Mouse (Mus musculus) gastrocnemius, postnatal 14 days (tissue): ENCODE data around the gene 2900026A02Rik. TPM values are rescaled to one million over a fixed set of nuclear protein-coding genes. Genes with fewer than 3 reads are reported as not detected.
A peak's percentile ranks its signal among the peaks of the same experiment; 100 is the strongest.

Experiments used
- DNase-seq: peaks from one replicate; pipeline ENCODE4 v3.0.0; 2021; ENCODE audit warnings: mixed read lengths
- intact Hi-C: fragments of 180-260 bp; cut with DNase I; formaldehyde crosslinking; loops from one replicate; pipeline ENCODE4 v1.15.1; 2025; ENCODE audit warnings: low total_unique reads
- total RNA-seq, 2 experiments: library from RNA; stranded (reverse); gene quantifications; 2 replicates each; pipeline ENCODE4 v1.2.3; 2021

The 2900026A02Rik gene
- total RNA-seq, 2 experiments from 2014 or later, result 29.2 to 35.1 TPM

- intact Hi-C loops, result no loop called here
These were observed 84.0 kb downstream of the 2900026A02Rik start for GRCm38 (mm10) chr5:113136951-113137487.

DNA sequence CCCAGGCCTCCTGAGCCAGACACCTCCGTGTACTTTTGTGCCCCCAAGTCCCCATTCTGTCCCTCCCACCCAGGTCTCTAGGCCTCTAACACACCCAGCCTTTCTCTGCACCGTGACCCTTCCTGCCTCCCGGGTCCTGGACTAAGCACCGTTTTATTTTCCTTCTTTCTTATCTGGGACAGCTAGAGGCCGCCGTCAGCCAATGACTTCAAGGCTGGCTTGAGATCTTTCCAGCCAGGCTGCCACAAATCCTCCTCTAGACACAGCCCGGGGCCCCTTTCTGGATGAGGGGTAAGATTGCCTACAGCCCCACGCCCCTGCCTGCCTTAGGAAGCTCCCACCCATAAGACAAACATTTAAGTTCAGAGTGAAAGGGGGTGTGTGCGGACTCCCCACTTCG, 85.5 kb downstream of the 2900026A02Rik start:
- intact Hi-C loops, result no loop called here
- no peak for DNase-seq

More at GRCm38 (mm10) chr5:113136951-113137487, 84.0 kb downstream of the 2900026A02Rik start:
- peak; percentile 49 for DNase-seq

GRCm38 (mm10) chr5:113133722-113134710, 87.0 kb downstream of the 2900026A02Rik start:
- intact Hi-C loops, result no loop called here
- no peak for DNase-seq

DNA sequence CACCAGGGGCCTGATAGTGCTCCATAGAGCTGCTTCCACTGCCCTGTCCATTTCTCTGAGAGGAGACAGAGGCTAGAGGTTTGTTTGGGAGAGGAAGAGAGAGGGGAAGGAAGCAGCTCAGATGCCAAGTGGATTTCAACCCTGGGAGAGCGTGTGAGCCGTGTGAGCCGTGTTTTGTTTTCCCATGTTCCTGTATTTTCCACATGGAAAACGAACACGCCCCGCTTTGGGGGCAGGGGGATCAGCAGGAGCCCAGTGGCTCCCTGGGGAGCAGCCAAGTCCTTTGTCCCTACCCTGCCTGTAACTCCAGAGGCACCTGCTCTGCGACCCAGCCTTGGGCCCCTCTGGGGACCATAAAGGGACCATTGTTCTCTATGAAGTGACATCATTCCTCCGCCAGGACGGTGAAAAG, 88.0 kb downstream of the 2900026A02Rik start:
- intact Hi-C loops, result no loop called here
- peak; percentile 47 for DNase-seq

- DNase-seq, result no peak
- intact Hi-C loops, result no loop called here
These were observed 88.4 kb downstream of the 2900026A02Rik start for GRCm38 (mm10) chr5:113132635-113133041.

- intact Hi-C loops, result no loop called here
These were observed 92.6 kb downstream of the 2900026A02Rik start for GRCm38 (mm10) chr5:113128426-113128825.

GRCm38 (mm10) chr5:113126476-113126875, 94.6 kb downstream of the 2900026A02Rik start:
- intact Hi-C loops, result no loop called here
- DNase-seq, result no peak

More at GRCm38 (mm10) chr5:113128426-113128825, 92.6 kb downstream of the 2900026A02Rik start:
- DNase-seq, result no peak

DNA sequence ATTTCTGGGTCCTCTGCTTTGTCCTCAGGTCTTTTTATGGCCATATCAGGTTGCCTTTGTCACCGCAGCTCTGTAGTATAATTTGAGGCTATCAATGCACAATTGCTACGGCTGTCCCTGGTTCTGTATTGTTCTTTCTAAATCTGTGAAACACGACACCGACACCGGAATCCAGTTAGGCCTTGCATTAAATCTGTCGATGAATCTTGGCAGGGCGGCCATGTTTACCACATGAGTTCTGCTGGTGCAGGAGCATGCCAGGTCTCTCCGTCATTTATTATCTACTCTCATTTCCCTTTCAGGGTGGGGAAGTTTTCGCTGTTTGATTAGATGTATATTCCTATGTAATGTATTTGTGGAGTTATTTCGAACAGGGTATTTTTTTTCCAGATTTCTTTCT, 97.3 kb downstream of the 2900026A02Rik start:
- no peak for DNase-seq
- intact Hi-C loops, result no loop called here

DNA sequence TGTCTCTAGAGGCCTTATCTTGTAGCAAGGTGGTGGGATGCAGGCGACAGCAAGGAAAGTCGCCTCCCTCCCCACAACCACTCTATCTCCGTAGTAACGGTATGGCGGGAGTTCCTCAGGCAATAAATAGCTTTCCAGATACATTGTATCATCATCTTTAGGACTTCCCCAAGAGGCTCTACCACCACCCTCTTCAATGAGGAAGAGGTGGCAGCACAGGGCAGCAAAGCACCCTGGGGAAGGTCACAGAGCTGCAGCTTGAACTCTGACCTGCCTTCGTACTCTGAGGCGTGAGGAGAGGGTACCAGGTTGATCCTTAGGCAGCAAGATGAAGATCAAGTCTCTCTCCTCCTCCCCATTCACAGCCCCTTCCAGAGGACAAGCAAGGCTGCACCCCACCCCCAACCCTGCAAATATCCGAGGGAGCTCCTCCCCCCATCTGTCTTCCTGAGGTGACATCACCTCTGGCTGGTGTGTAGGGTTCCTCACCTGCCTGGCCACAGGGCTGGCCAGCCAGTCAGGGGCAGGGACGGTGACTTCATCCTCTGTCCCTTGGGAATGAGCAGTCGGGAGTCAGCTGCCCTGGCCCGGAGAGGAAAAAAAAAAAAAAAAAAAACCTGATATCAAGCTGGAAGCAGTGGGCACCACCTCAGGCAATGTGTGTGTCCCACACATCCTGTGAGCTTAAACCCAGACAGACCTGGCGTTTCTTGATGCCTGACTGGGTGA, 98.5 kb downstream of the 2900026A02Rik start:
- DNase-seq, result peak; percentile 28
- intact Hi-C loops, result no loop called here

DNA sequence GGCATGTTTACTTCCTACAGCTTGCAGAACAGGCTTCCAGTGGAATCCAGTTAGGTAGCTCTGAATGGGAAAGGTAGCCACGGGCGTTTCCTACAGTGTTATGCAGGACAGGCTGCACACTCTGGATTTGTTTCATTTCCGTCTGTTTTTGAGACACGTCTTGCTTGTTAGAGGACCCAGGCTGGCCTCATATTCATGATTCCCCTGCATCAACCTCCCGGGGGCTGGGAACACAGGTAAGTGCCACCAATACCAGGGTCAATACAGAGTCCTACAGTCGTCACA, 99.5 kb downstream of the 2900026A02Rik start:
- no peak for DNase-seq
- intact Hi-C loops, result no loop called here

DNA sequence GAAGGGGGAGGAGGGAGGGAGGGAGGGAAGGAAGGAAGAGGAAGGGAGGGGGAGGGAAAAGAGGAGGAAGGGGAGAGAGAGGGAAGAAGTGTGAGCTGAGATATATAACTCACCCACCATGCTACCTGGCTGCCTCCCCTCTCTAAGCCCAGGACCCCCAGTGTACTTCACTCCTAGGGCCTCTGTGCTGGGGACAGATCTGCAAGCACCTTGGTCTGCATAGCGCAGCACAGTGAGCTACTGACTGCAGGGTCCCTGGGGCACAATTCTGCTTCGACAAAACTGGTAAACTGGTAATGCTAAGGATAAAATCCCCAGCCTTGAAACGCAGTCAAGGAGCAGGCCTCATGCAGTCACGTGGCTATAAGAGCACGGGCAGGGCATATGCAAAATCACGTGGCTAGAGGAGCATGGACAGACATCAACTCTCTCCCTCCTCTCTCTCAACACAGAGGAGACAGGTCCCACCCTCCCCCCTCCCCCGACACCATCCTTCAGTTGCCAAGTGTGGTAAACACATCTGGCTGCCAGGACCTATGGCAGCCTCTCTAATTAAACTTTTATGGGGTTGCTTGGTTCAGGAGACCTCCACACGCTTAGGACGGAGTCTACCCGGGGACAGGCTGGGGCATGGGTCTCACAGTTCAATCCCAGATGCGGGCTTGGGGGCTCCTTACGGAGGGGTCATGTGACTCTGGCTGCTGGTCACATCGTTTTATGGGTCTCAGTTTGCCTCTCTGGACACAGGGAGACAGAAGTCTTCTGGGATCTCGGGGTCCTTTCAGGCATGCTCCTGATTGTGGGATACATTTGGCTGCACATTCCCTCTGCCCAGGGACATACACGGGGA, 100.1 kb downstream of the 2900026A02Rik start:
- DNase-seq, result no peak
- intact Hi-C loops, result no loop called here

GRCm38 (mm10) chr5:113119861-113120465, 101.1 kb downstream of the 2900026A02Rik start:
- DNase-seq, result no peak
- intact Hi-C loops, result no loop called here

DNA sequence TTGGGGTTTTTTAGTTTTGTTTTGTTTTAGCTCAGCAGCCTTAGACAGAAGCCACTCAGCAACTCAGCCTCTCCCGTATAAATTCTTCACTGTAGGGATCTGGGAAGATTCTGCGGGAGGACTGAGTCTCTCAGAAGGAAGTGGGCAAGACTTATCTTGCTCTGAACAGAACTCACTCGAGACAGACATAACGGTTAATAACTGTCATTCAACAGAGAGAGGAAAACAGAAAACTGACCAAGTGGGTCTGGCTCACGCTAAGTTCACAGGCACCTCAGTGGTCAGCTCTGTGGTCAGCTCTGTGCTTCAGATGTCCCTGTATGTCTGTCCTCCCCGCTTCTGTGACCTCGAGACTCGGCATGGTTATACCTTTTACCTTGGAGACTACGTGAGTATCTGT, 101.7 kb downstream of the 2900026A02Rik start:
- intact Hi-C loops, result no loop called here
- no peak for DNase-seq

DNA sequence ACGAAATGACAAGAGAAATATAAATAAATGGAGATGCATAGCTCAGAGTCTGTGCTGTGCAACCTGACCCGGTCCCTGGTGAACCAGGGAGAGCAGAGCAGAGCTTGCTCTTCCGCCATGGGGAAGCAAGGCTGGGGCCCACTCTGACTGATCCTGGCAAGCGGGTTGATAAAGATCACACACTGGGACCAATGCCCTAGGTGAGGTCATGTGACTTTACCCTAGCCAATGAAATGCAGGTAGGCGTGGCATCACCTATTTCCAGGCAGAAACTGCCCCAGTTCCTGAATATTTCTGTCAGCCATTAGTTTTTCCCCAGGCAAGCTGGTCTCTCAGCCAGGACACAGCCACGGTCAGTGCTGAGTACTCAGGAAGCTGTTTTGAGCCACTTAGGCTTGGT, 102.3 kb downstream of the 2900026A02Rik start:
- no peak for DNase-seq
- intact Hi-C loops, result no loop called here

DNA sequence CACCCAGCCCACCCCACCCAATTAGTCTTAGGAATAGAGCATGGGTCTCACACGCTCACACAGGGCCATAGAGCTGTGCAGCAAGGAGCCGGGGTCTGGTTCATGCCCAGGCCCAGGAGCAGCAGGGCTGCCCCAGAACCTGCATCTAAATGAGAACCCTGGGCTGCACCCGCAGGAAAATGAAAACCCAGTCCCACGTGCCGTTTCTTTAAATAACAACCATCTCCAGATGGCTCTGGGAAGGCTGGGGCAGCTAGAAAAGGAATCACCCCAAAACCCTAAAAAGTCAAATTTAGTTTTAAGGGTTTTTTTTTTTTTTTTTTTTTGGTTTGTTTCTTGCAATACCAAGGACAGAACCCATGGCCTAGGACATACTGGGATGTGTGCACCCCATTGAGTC, 103.7 kb downstream of the 2900026A02Rik start:
- intact Hi-C loops, result no loop called here
- DNase-seq, result no peak

DNA sequence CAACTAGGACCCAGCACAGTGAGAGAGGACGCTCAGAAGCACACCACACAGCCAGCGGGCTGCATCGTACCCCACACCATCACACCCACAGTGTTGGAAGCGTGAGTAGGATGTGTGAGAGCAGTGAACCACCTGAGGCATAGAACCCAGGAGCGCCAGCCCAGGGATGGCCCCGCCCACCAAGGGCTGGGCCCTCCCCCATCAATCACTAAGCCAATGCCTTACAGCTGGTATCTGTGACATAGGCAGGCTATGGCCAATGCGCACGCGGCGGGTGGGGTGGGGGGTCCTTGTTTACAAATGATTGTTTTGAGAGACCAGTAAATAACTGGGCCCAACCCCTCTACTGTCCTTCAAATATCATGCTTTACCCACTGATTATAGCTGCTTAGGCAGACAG, 105.1 kb downstream of the 2900026A02Rik start:
- intact Hi-C loops, result no loop called here
- DNase-seq, result no peak

DNA sequence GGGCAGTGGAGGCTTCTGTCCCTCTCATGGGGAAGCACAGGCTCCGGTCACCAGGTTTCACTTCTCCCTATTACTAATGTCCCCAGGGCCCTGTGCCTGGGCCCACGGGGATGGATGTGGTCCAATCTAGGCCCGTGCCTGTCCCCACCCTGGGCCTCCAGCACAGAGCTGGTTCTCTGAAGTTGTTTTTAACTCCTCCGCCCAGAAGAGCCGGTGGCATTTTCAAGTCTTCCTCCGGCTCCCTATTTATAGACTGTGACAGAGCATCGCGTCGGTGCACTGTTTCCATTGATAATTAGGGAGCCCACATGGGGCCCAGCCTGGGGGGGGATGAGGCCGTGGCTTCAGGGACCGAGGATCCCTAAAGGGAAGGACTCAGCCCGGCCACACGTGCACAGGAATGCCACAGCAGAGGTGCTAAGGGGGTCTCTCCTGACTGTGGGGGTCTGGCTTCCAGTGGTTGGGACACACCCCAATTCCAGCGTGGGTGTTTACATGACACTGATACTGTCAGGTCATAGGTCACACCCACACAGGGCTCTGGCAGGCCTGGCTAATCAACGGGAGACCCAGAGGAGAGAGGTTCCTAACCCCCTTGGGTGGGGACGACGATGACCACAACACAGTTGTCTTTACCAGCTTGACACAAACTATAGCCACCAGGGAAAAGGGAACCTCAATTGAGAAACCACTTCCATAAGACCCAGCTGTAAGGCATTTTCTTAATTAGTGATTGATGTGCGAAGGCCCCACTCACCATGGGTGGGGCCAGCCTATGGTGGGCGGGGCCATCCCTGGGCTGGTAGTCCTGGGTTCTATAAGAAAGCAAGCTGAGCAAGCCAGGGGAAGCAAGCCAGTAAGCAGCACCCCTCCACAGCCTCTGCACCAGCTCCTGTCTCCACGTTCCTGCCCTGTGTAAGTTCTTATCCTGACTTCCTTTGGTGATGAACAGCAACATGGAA, 106.5 kb downstream of the 2900026A02Rik start:
- intact Hi-C loops, result no loop called here
- DNase-seq, result peak; percentile 49

GRCm38 (mm10) chr5:113113120-113113519, 107.9 kb downstream of the 2900026A02Rik start:
- intact Hi-C loops, result no loop called here
- DNase-seq, result no peak
